Mouse (Mus musculus) yolk sac, embryonic 10.5 days (tissue): ENCODE results near the gene Erc2.
"Not testable (repeated sequence)": the region's sequence is repeated elsewhere in the genome, so short reads cannot be mapped to it uniquely, and the experiment has no call there.

Experiments used
- DNase-seq: peaks from one replicate; pipeline ENCODE4 v3.0.0-alpha.2; 2017; ENCODE audit warnings: low spot score

The Erc2 gene

GRCm38 (mm10) chr14:27832196-27832595 is 210.0 kb downstream of the Erc2 start:
- DNase-seq = no peak

GRCm38 (mm10) chr14:27835351-27835750 is 213.1 kb downstream of the Erc2 start:
- no peak for DNase-seq

GRCm38 (mm10) chr14:27837601-27838105 is 215.4 kb downstream of the Erc2 start:
- no peak for DNase-seq

GRCm38 (mm10) chr14:27840120-27840519 is 217.9 kb downstream of the Erc2 start:
- no peak for DNase-seq

GRCm38 (mm10) chr14:27846875-27847274 is 224.6 kb downstream of the Erc2 start:
- DNase-seq = no peak

GRCm38 (mm10) chr14:27847291-27847690 is 225.1 kb downstream of the Erc2 start:
- no peak for DNase-seq

- no peak for DNase-seq
Observed at GRCm38 (mm10) chr14:27851231-27851630, 229.0 kb downstream of the Erc2 start.

GRCm38 (mm10) chr14:27852606-27853005 is 230.4 kb downstream of the Erc2 start:
- DNase-seq = no peak

GRCm38 (mm10) chr14:27860371-27861046 is 238.3 kb downstream of the Erc2 start:
- no peak for DNase-seq

- no peak for DNase-seq
Observed at GRCm38 (mm10) chr14:27862299-27862698, 240.1 kb downstream of the Erc2 start.

GRCm38 (mm10) chr14:27867386-27867785 is 245.2 kb downstream of the Erc2 start:
- DNase-seq = no peak

GRCm38 (mm10) chr14:27873619-27874018 is 251.4 kb downstream of the Erc2 start:
- no peak for DNase-seq

GRCm38 (mm10) chr14:27875991-27876411 is 253.8 kb downstream of the Erc2 start:
- DNase-seq = no peak

- DNase-seq = no peak
Observed at GRCm38 (mm10) chr14:27881972-27882371, 259.7 kb downstream of the Erc2 start.

- not testable (repeated sequence) for DNase-seq
Observed at GRCm38 (mm10) chr14:27886337-27886736, 264.1 kb downstream of the Erc2 start.

GRCm38 (mm10) chr14:27887488-27887887 is 265.3 kb downstream of the Erc2 start:
- no peak for DNase-seq

GRCm38 (mm10) chr14:27889650-27890049 is 267.4 kb downstream of the Erc2 start:
- DNase-seq = no peak

GRCm38 (mm10) chr14:27892416-27892815 is 270.2 kb downstream of the Erc2 start:
- no peak for DNase-seq

GRCm38 (mm10) chr14:27901772-27902171 is 279.5 kb downstream of the Erc2 start:
- no peak for DNase-seq

- no peak for DNase-seq
Observed at GRCm38 (mm10) chr14:27921656-27922373, 299.6 kb downstream of the Erc2 start.

- DNase-seq = no peak
Observed at GRCm38 (mm10) chr14:27927369-27927768, 305.1 kb downstream of the Erc2 start.

GRCm38 (mm10) chr14:27933533-27933932 is 311.3 kb downstream of the Erc2 start:
- no peak for DNase-seq

- DNase-seq = no peak
Observed at GRCm38 (mm10) chr14:27935714-27936113, 313.5 kb downstream of the Erc2 start.
